Mouse (Mus musculus) mouse embryonic stem cell (cell line): ENCODE measurements around the gene Lrrtm4.

ENCODE experiments used
- in situ Hi-C, 2 experiments: fragments of 300-500 bp; cut with MboI; formaldehyde crosslinking; loops; 1 replicate in 1 of 2; 3 replicates in 1 of 2; pipeline ENCODE4 v1.14.3; 2019 to 2020; ENCODE audit warnings: low sequenced_read_pairs in 2 of 2, low pct_unique_long_range_greater_than_20kb in 1 of 2, mixed read lengths in 1 of 2; ENCODE audit not compliant: unreplicated experiment in 1 of 2

The Lrrtm4 gene

GRCm38 (mm10) chr6:80286968-80287367, 268.3 kb downstream of the Lrrtm4 start:
- in situ Hi-C loops: no loop called here

- in situ Hi-C loops: no loop called here
Observed at GRCm38 (mm10) chr6:80301871-80302270, 283.2 kb downstream of the Lrrtm4 start.

GRCm38 (mm10) chr6:80303568-80303967, 284.9 kb downstream of the Lrrtm4 start:
- in situ Hi-C loops: no loop called here

GRCm38 (mm10) chr6:80328391-80328790, 309.7 kb downstream of the Lrrtm4 start:
- in situ Hi-C loops: no loop called here

- in situ Hi-C loops: no loop called here
Observed at GRCm38 (mm10) chr6:80331751-80332150, 313.1 kb downstream of the Lrrtm4 start.

GRCm38 (mm10) chr6:80352307-80352706, 333.6 kb downstream of the Lrrtm4 start:
- in situ Hi-C loops: no loop called here

GRCm38 (mm10) chr6:80357092-80357491, 338.4 kb downstream of the Lrrtm4 start:
- in situ Hi-C loops: no loop called here

GRCm38 (mm10) chr6:80363593-80363992, 344.9 kb downstream of the Lrrtm4 start:
- in situ Hi-C loops: no loop called here

- in situ Hi-C loops: no loop called here
Observed at GRCm38 (mm10) chr6:80366532-80366931, 347.9 kb downstream of the Lrrtm4 start.

- in situ Hi-C loops: no loop called here
Observed at GRCm38 (mm10) chr6:80389571-80389970, 370.9 kb downstream of the Lrrtm4 start.

- in situ Hi-C loops: no loop called here
Observed at GRCm38 (mm10) chr6:80406757-80407156, 388.1 kb downstream of the Lrrtm4 start.

GRCm38 (mm10) chr6:80440135-80440534, 421.5 kb downstream of the Lrrtm4 start:
- in situ Hi-C loops: no loop called here

GRCm38 (mm10) chr6:80470546-80470945, 451.9 kb downstream of the Lrrtm4 start:
- in situ Hi-C loops: no loop called here

GRCm38 (mm10) chr6:80476153-80476552, 457.5 kb downstream of the Lrrtm4 start:
- in situ Hi-C loops: no loop called here

GRCm38 (mm10) chr6:80545017-80545416, 526.3 kb downstream of the Lrrtm4 start:
- in situ Hi-C loops: no loop called here

- in situ Hi-C loops: no loop called here
Observed at GRCm38 (mm10) chr6:80549907-80550306, 531.2 kb downstream of the Lrrtm4 start.

- in situ Hi-C loops: no loop called here
Observed at GRCm38 (mm10) chr6:80553398-80553797, 534.7 kb downstream of the Lrrtm4 start.

- in situ Hi-C loops: no loop called here
Observed at GRCm38 (mm10) chr6:80554991-80555390, 536.3 kb downstream of the Lrrtm4 start.

- in situ Hi-C loops: no loop called here
Observed at GRCm38 (mm10) chr6:80577227-80577626, 558.5 kb downstream of the Lrrtm4 start.

- in situ Hi-C loops: no loop called here
Observed at GRCm38 (mm10) chr6:80582225-80582624, 563.5 kb downstream of the Lrrtm4 start.

GRCm38 (mm10) chr6:80589776-80590175, 571.1 kb downstream of the Lrrtm4 start:
- in situ Hi-C loops: no loop called here
